Mouse (Mus musculus): ENCODE measurements at regions not wholly inside any gene's neighbourhood (a gene's known extent, or its start where the extent isn't known, plus 50 kb on each side); places are given as distances from the start of the nearest gene placed in this dataset.

GRCm38 (mm10) chr11:114500416-114500815 is 167.9 kb upstream of the Rpl38 start:
- TF ChIP-seq CTCF (IDR thresholded peaks at IDR 0.05; ENCODE audit: control insufficient read depth, insufficient read depth, insufficient replicate concordance, low read depth, low read length) (no peak), POLR2A (IDR thresholded peaks at IDR 0.05; ENCODE audit: control insufficient read depth, low read depth, low read length) (no peak)
